Mouse (Mus musculus) heart, postnatal 10 days (tissue): ENCODE measurements around the gene Sdc4. TPM values are rescaled to one million over a fixed set of nuclear protein-coding genes. Genes with fewer than 3 reads are reported as not detected.

Experiments used
- total RNA-seq, 2 experiments: library from RNA; stranded (reverse); gene quantifications; 2 replicates each; pipeline ENCODE4 v1.2.3; 2021

The Sdc4 gene
- total RNA-seq, 2 experiments from 2014 or later = 24.3 to 39.3 TPM

Other genes with a start within 250 kb of the Sdc4 start
- not detected for gene Wfdc15a, start 243.8 kb downstream of the Sdc4 start, total RNA-seq
- gene Wfdc15b, start 222.2 kb downstream of the Sdc4 start, total RNA-seq = not detected
- not detected for gene Svs2, start 205.4 kb downstream of the Sdc4 start, total RNA-seq
- gene Svs3b, start 187.2 kb downstream of the Sdc4 start, total RNA-seq = not detected
- gene Svs4, start 165.4 kb downstream of the Sdc4 start, total RNA-seq = not detected
- gene Svs3a, start 154.6 kb downstream of the Sdc4 start, total RNA-seq = not detected
- gene Svs6, start 127.1 kb downstream of the Sdc4 start, total RNA-seq = not detected
- gene Svs5, start 111.1 kb downstream of the Sdc4 start, total RNA-seq = not detected
- under 1 TPM; 0.45 to 0.77 TPM for gene Slpi, start 54.8 kb downstream of the Sdc4 start, total RNA-seq
- gene Rbpjl, start 40.7 kb downstream of the Sdc4 start, total RNA-seq = not detected
- gene Matn4, start 38.7 kb downstream of the Sdc4 start, total RNA-seq = 1 to 10 TPM; 1.2 to 2.3 TPM
- gene Sys1, start 13.1 kb upstream of the Sdc4 start, total RNA-seq = 10 to 100 TPM; 21.3 to 25.1 TPM
- 1 to 10 TPM; 5.5 to 7.4 TPM for gene Gm20458, start 17.1 kb upstream of the Sdc4 start, total RNA-seq
- gene Trp53tg5, start 29.8 kb upstream of the Sdc4 start, total RNA-seq = not detected
- gene Dbndd2, start 42.2 kb upstream of the Sdc4 start, total RNA-seq = 10 to 100 TPM; 17.1 to 18.9 TPM
- gene Pigt, start 53.6 kb upstream of the Sdc4 start, total RNA-seq = 10 to 100 TPM; 56.4 to 56.8 TPM
- gene Wfdc2, start 118.5 kb upstream of the Sdc4 start, total RNA-seq = 1 to 10 TPM in 1 of 2 experiments, under 1 TPM in 1; 0.84 to 1.0 TPM
- not detected for gene Spint3, start 129.6 kb upstream of the Sdc4 start, total RNA-seq
- gene Wfdc6a, start 141.6 kb upstream of the Sdc4 start, total RNA-seq = not detected
- not detected for gene Eppin, start 149.7 kb upstream of the Sdc4 start, total RNA-seq
- not detected for gene Wfdc6b, start 169.6 kb upstream of the Sdc4 start, total RNA-seq
- not detected for gene Wfdc8, start 169.7 kb upstream of the Sdc4 start, total RNA-seq
- not detected for gene Wfdc16, start 194.9 kb upstream of the Sdc4 start, total RNA-seq
- not detected for gene Wfdc10, start 212.2 kb upstream of the Sdc4 start, total RNA-seq
- not detected for gene Wfdc9, start 212.7 kb upstream of the Sdc4 start, total RNA-seq
- not detected for gene Wfdc11, start 230.2 kb upstream of the Sdc4 start, total RNA-seq
- not detected for gene Wfdc13, start 241.2 kb upstream of the Sdc4 start, total RNA-seq